Mouse (Mus musculus): ENCODE measurements around the gene Bpifa1. TPM values are rescaled to one million over a fixed set of nuclear protein-coding genes. Genes with fewer than 3 reads are reported as not detected.

Gene Bpifa1
- polyA plus RNA-seq, 1 experiment from 2014 or later = 0.09 TPM

Other genes with a start within 250 kb of the Bpifa1 start
- gene Bpifb6, start 242.5 kb upstream of the Bpifa1 start, polyA plus RNA-seq (2015; fragmentation: Nextera tagmentation; extraction: Ambion mirVana) = not detected in 2 replicates
- gene Bpifb3, start 224.7 kb upstream of the Bpifa1 start, polyA plus RNA-seq (2015; fragmentation: Nextera tagmentation; extraction: Ambion mirVana) = not detected in 2 replicates
- 0.07 TPM in 1 of 2 replicates, not detected in the other for gene Bpifb4, start 204.7 kb upstream of the Bpifa1 start, polyA plus RNA-seq (2015; fragmentation: Nextera tagmentation; extraction: Ambion mirVana)
- gene Bpifa6, start 167.9 kb upstream of the Bpifa1 start, polyA plus RNA-seq (2015; fragmentation: Nextera tagmentation; extraction: Ambion mirVana) = not detected in 2 replicates
- not detected in 2 replicates for gene Bpifa2, start 134.6 kb upstream of the Bpifa1 start, polyA plus RNA-seq (2015; fragmentation: Nextera tagmentation; extraction: Ambion mirVana)
- gene Bpifa3, start 12.5 kb upstream of the Bpifa1 start, polyA plus RNA-seq (2015; fragmentation: Nextera tagmentation; extraction: Ambion mirVana) = not detected in 2 replicates
- 0.09 and 0.10 TPM in 2 replicates for gene Bpifa5, start 19.7 kb downstream of the Bpifa1 start, polyA plus RNA-seq (2015; fragmentation: Nextera tagmentation; extraction: Ambion mirVana)
- gene Bpifb1, start 47.9 kb downstream of the Bpifa1 start, polyA plus RNA-seq (2015; fragmentation: Nextera tagmentation; extraction: Ambion mirVana) = 0.21 and 0.38 TPM in 2 replicates
- gene Bpifb5, start 80.9 kb downstream of the Bpifa1 start, polyA plus RNA-seq (2015; fragmentation: Nextera tagmentation; extraction: Ambion mirVana) = not detected in 2 replicates
- not detected in 2 replicates for gene Bpifb9a, start 115.0 kb downstream of the Bpifa1 start, polyA plus RNA-seq (2015; fragmentation: Nextera tagmentation; extraction: Ambion mirVana)
- not detected in 2 replicates for gene Bpifb9b, start 164.3 kb downstream of the Bpifa1 start, polyA plus RNA-seq (2015; fragmentation: Nextera tagmentation; extraction: Ambion mirVana)
- 18.0 and 18.9 TPM in 2 replicates for gene Cdk5rap1, start 230.1 kb downstream of the Bpifa1 start, polyA plus RNA-seq (2015; fragmentation: Nextera tagmentation; extraction: Ambion mirVana)

Measured in liver, embryonic 13.5 days (tissue).